Mouse (Mus musculus): ENCODE data around the gene Usp2. TPM values are rescaled to one million over a fixed set of nuclear protein-coding genes. Genes with fewer than 3 reads are reported as not detected.

Gene Usp2
- total RNA-seq, 2 experiments from 2014 or later, result 77.6 to 79.1 TPM

GRCm38 (mm10) chr9:44045884-44046272 lies 20.9 kb upstream of the Usp2 start:
- DNase-seq (ENCODE audit: low spot score in 2 of 2), result no peak

GRCm38 (mm10) chr9:44046426-44046825 lies 20.4 kb upstream of the Usp2 start:
- DNase-seq (ENCODE audit: low spot score in 2 of 2), result no peak

- DNase-seq (ENCODE audit: low spot score in 2 of 2), result peak in 1 of 2 experiments; percentile 17
These were observed 19.8 kb upstream of the Usp2 start for GRCm38 (mm10) chr9:44047071-44047470.

GRCm38 (mm10) chr9:44047571-44048490 lies 19.0 kb upstream of the Usp2 start:
- peak in 1 of 2 experiments; percentile 19 for DNase-seq (ENCODE audit: low spot score in 2 of 2)

- DNase-seq (ENCODE audit: low spot score in 2 of 2), result peak; percentile 59 to 81
These were observed 18.1 kb upstream of the Usp2 start for GRCm38 (mm10) chr9:44048541-44049380.

GRCm38 (mm10) chr9:44049381-44050165 lies 17.2 kb upstream of the Usp2 start:
- DNase-seq (ENCODE audit: low spot score in 2 of 2), result no peak

- DNase-seq (ENCODE audit: low spot score in 2 of 2), result no peak
These were observed 14.0 kb upstream of the Usp2 start for GRCm38 (mm10) chr9:44052855-44053254.

- DNase-seq (ENCODE audit: low spot score in 2 of 2), result no peak
These were observed 12.9 kb upstream of the Usp2 start for GRCm38 (mm10) chr9:44053936-44054335.

GRCm38 (mm10) chr9:44058606-44059005 lies 8.2 kb upstream of the Usp2 start:
- no peak for DNase-seq (ENCODE audit: low spot score in 2 of 2)

GRCm38 (mm10) chr9:44065177-44065576 lies 1.6 kb upstream of the Usp2 start:
- DNase-seq (ENCODE audit: low spot score in 2 of 2), result no peak

GRCm38 (mm10) chr9:44067241-44067959 lies 579 bp downstream of the Usp2 start:
- peak in 1 of 2 experiments; percentile 67 for DNase-seq (ENCODE audit: low spot score in 2 of 2)

GRCm38 (mm10) chr9:44067960-44068330 lies 1.1 kb downstream of the Usp2 start:
- peak in 1 of 2 experiments; percentile 11 for DNase-seq (ENCODE audit: low spot score in 2 of 2)

GRCm38 (mm10) chr9:44069252-44069651 lies 2.4 kb downstream of the Usp2 start:
- DNase-seq (ENCODE audit: low spot score in 2 of 2), result no peak

- no peak for DNase-seq (ENCODE audit: low spot score in 2 of 2)
These were observed 3.5 kb downstream of the Usp2 start for GRCm38 (mm10) chr9:44070113-44070843.

- DNase-seq (ENCODE audit: low spot score in 2 of 2), result no peak
These were observed 4.0 kb downstream of the Usp2 start for GRCm38 (mm10) chr9:44070844-44071231.

- DNase-seq (ENCODE audit: low spot score in 2 of 2), result peak in 1 of 2 experiments; percentile 69
These were observed 5.2 kb downstream of the Usp2 start for GRCm38 (mm10) chr9:44071914-44072598.

GRCm38 (mm10) chr9:44072599-44072915 lies 5.7 kb downstream of the Usp2 start:
- peak in 1 of 2 experiments; percentile 60 for DNase-seq (ENCODE audit: low spot score in 2 of 2)

- DNase-seq (ENCODE audit: low spot score in 2 of 2), result peak in 1 of 2 experiments; percentile 9
These were observed 6.3 kb downstream of the Usp2 start for GRCm38 (mm10) chr9:44073115-44073514.
